Mouse (Mus musculus) limb, embryonic 15.5 days (tissue): ENCODE data around the gene Gm42421. TPM values are rescaled to one million over a fixed set of nuclear protein-coding genes. Genes with fewer than 3 reads are reported as not detected.

Source experiments
- ATAC-seq: fragments of 200-750 bp; cut with Nextera tagmentation; 2 replicates; pipeline ENCODE4 v1.8.0; 2017; ENCODE audit warnings: low read depth, moderate TSS enrichment; ENCODE audit not compliant: insufficient number of reproducible peaks, low FRiP score, low TSS enrichment
- H3K27ac ChIP-seq: fragments of 300-500 bp; sonication (generic); 2 replicates; pipeline ENCODE4 v1.5.1; 2015; ENCODE audit warnings: moderate library complexity, mild to moderate bottlenecking, inconsistent platforms
- H3K27me3 ChIP-seq: fragments of 300-500 bp; sonication (generic); 2 replicates; pipeline ENCODE4 v1.6.1; 2015; ENCODE audit warnings: inconsistent platforms
- H3K36me3 ChIP-seq: fragments of 300-500 bp; sonication (generic); 2 replicates; pipeline ENCODE4 v1.6.1; 2015; ENCODE audit warnings: inconsistent platforms
- H3K4me1 ChIP-seq: fragments of 300-500 bp; sonication (generic); 2 replicates; pipeline ENCODE4 v1.6.1; 2015; ENCODE audit warnings: inconsistent platforms
- H3K4me2 ChIP-seq: fragments of 300-500 bp; sonication (generic); 2 replicates; pipeline ENCODE4 v1.6.1; 2015; ENCODE audit warnings: mild to moderate bottlenecking, inconsistent platforms
- H3K4me3 ChIP-seq: fragments of 300-500 bp; sonication (generic); 2 replicates; pipeline ENCODE4 v1.5.1; 2015; ENCODE audit warnings: mild to moderate bottlenecking, inconsistent platforms
- H3K9ac ChIP-seq: fragments of 300-500 bp; sonication (generic); 2 replicates; pipeline ENCODE4 v1.6.1; 2015; ENCODE audit warnings: inconsistent platforms
- H3K9me3 ChIP-seq: fragments of 300-500 bp; sonication (generic); 2 replicates; pipeline ENCODE4 v1.6.1; 2016; ENCODE audit warnings: inconsistent platforms
- WGBS: fragments of 180-500 bp; shearing (Covaris S2); methylation state at CpG from one replicate; pipeline ENCODE4 v1.1.7; 2015; 5-methylcytosine and 5-hydroxymethylcytosine counted together
- polyA plus RNA-seq: library from polyadenylated mRNA; unstranded; fragments of >200 nt; fragmentation: Nextera tagmentation; extraction: Ambion mirVana; gene quantifications from 2 replicates; pipeline ENCODE4 v1.2.1, GENCODE M21; 2015

Gene Gm42421
- 0.70 and 0.72 TPM in 2 replicates for polyA plus RNA-seq

DNA sequence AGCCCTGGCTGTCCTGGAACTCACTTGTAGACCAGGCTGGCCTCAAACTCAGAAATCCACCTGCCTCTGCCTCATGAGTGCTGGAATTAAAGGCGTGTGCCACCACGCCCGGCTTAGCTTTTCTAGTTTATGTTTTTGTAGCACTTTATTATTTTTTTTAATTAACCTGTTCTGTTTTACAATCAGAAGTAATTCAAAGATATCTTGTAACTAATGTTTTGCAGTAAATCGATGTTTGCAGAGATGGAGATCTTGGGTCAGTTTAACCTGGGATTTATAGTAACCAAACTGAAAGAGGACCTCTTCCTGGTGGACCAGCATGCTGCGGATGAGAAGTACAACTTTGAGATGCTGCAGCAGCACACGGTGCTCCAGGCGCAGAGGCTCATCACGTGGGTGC lies at the start of gene Gm42421:
Gene Gm42421 (plus strand): TSS at position 301 of the 400 bp plus-strand sequence.
- WGBS = 95% methylated on average over 8 of the region's 8 CpGs
- Histone ChIP-seq H3K36me3 (peaks cover 83% of the 10 kb centered on the region), H3K27ac (no peak within 1 kb of the TSS), H3K9me3 (no peaks in the 10 kb centered on the region), H3K4me3 (no peak within 1 kb of the TSS), H3K4me1 (peaks cover 3% of the 10 kb centered on the region; the same call in 1 of the 2 replicates), H3K9ac (no peak within 1 kb of the TSS), H3K4me2 (no peak within 1 kb of the TSS), H3K27me3 (no peaks in the 10 kb centered on the region)
- no peak for ATAC-seq

DNA sequence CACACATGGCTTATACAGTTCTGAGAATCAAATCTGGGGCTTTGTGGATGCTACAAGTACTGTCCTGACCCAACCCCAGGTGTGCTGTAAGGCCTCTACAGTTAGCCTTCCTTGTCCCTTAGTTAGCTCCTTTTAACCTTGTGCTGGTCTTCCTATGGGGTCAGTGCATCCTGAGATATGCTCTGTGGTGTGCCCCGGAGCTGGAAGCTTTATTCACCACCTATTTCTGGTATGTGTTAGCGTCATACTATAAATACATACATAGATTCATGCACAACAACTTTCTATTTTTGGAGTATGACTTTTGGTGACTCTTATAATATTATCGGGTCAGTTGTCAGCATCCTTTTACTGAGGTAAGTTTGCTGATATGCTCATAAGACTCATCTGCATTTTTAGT lies 42.7 kb upstream of the Gm42421 start:
- no peaks in the 10 kb centered on the region for H3K27me3 ChIP-seq
- no peak overlapping the region for H3K9ac ChIP-seq
- H3K4me1 ChIP-seq = no peaks in the 10 kb centered on the region
- no peak for ATAC-seq
- no peak overlapping the region for H3K4me2 ChIP-seq
- H3K27ac ChIP-seq = peak overlapping the region; percentile 13; the same call in 1 of the 2 replicates
- H3K4me3 ChIP-seq = no peak overlapping the region
- WGBS = 89% methylated on average over 3 of the region's 3 CpGs
- H3K36me3 ChIP-seq = peaks cover 89% of the 10 kb centered on the region
- 0 out of 2 replicates have a peak, but pooled peaks cover 6% of the 10 kb centered on the region for H3K9me3 ChIP-seq

DNA sequence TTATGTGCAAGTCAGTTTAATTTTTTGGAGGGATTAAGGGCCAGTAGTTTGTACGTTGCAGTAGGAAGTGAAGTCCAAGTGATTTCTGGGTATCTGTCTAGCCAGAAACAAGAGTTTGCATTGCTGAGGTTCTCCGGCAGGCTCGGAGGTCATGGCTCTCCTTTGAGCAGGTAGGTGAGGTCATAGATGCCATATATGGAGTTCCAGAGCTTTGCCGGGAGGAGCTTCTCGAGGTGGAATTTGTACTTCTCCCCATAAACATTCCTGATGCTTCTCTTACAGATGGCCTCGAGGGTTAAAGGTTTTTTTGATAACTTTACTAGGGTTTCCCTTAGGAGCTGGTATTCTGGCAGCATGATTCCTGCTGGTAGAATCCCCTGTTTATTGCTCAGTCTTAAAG lies 37.2 kb upstream of the Gm42421 start:
- no peak for ATAC-seq
- Histone ChIP-seq H3K27ac (no peak overlapping the region), H3K4me3 (no peak overlapping the region), H3K9me3 (0 out of 2 replicates have a peak, but pooled peaks cover 5% of the 10 kb centered on the region), H3K9ac (no peak overlapping the region), H3K36me3 (peaks cover 59% of the 10 kb centered on the region), H3K27me3 (no peaks in the 10 kb centered on the region), H3K4me1 (no peaks in the 10 kb centered on the region), H3K4me2 (no peak overlapping the region)
- WGBS = 47% methylated on average over 6 of the region's 6 CpGs

DNA sequence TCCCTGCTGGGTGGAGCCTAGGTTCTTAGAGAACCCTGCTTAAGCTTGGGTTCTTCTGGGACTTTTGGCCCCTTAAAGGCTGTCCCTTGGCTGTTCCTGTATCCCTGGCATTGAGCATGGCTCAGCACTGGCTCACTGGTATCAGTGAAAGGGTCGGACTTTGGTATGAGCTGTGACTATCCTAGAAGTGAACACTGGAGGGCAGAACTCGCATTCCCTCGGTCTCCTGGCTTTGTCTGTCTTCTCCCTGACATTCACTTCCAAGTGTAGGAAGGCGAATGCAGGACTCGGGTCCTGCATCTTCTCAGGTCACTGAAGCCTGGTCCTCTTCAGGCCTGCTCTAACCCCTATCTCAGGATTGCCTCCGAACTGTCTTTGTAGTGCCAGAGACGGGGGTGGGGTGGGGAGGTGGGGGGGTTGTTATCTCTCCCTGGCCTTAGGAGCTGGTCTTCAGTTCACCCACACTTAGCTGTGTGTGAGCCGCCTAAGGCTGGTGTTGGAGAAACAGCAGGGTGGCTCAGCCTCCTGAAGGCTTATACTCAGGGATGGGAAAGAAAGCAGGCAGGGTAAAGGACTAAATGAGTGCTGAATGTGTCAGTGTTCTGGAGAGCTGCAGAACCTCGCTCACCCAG lies 35.6 kb upstream of the Gm42421 start:
- Histone ChIP-seq H3K27ac (no peak overlapping the region), H3K27me3 (no peaks in the 10 kb centered on the region), H3K9ac (no peak overlapping the region), H3K36me3 (peaks cover 53% of the 10 kb centered on the region), H3K4me1 (no peaks in the 10 kb centered on the region), H3K4me2 (no peak overlapping the region), H3K9me3 (no peaks in the 10 kb centered on the region), H3K4me3 (no peak overlapping the region)
- 76% methylated on average over 9 of the region's 9 CpGs for WGBS
- ATAC-seq = no peak

DNA sequence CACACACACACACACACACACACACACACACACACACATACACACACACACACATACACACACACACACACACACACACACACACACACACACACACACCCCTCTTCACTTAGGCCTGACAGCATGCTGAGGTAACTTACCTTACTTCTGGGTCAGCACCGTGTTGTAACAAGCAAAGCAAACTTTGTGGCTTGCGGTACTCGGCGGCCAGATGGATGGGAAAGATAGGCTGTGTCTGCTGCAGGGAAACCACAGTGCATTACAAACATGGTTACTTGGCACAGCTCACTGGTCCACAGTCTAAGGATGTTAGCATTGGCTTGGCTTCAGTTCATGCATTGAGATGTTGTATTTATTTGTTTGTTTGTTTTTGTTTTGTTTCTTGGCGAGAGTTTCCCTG lies 34.6 kb upstream of the Gm42421 start:
- Histone ChIP-seq H3K4me1 (no peaks in the 10 kb centered on the region), H3K4me3 (no peak overlapping the region), H3K27me3 (no peaks in the 10 kb centered on the region), H3K9me3 (no peaks in the 10 kb centered on the region), H3K36me3 (peaks cover 53% of the 10 kb centered on the region), H3K4me2 (no peak overlapping the region), H3K27ac (no peak overlapping the region), H3K9ac (no peak overlapping the region)
- no peak for ATAC-seq
- 65% methylated on average over 5 of the region's 5 CpGs for WGBS

DNA sequence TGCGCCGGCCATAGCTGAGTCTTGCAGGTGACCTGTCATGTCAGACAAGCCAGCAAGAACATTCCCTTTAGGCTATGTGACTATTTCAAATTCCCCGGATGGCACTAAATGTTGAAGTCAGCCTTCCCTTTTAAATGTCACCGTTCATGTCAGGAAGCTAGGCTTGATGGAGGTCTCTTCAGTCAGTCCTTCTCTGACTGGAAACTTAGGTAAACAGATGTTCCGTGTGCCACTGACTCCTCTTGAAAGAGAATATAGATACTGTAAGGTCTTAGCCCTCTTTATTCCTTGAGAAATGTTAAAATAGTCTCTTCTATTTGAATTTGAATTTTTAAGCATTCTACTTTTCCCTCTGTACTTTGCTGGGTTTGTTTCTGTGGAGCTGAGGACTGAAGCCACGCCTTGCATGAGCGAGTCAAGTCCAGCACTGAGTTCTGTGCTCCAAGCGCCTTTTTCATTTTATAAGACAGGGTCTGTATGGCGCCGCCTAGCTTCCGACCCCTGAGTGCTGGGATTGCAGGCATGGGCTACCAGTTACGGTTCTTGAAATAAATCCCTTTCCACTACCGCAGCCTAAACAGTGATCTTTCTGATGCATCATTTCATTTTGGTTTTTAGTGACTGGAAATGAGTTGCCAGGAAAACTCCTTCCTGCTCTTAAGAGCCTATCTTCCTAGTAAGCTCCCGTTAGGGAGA lies 30.2 kb upstream of the Gm42421 start, which contains the start of gene Ankrd61:
Gene Ankrd61 (minus strand): TSS at position 51 of the 696 bp plus-strand sequence.
- WGBS = 88% methylated on average over 14 of the region's 14 CpGs
- no peak within 1 kb of the TSS for H3K27ac ChIP-seq
- H3K9ac ChIP-seq = no peak within 1 kb of the TSS
- H3K4me1 ChIP-seq = no peaks in the 10 kb centered on the region
- no peaks in the 10 kb centered on the region for H3K9me3 ChIP-seq
- no peak within 1 kb of the TSS for H3K4me3 ChIP-seq
- H3K36me3 ChIP-seq = peaks cover 61% of the 10 kb centered on the region
- ATAC-seq = no peak
- no peak within 1 kb of the TSS for H3K4me2 ChIP-seq
- no peaks in the 10 kb centered on the region for H3K27me3 ChIP-seq

DNA sequence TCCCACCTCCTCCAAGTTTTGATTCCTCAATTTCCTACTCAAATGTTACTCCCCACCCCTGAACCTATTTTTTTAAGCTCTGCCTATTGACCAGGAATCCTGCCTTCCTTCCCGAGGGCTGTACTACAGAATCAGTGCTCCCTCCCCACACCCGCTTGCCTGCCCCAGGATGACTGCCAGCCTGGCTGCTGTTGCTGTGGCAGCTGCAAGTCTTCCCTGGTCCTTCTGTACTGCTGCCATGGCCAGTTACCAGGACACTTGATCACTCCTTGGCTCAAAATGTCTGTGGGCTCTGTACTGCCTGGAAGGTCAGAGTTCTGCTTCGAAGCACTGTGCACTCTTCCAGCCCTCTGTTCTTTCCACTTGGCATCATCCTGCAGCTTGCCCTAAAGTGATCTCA lies 25.9 kb upstream of the Gm42421 start:
- Histone ChIP-seq H3K4me1 (no peaks in the 10 kb centered on the region), H3K36me3 (peaks cover 85% of the 10 kb centered on the region), H3K27ac (no peak overlapping the region), H3K4me3 (no peak overlapping the region), H3K4me2 (no peak overlapping the region), H3K9me3 (no peaks in the 10 kb centered on the region), H3K9ac (no peak overlapping the region), H3K27me3 (no peaks in the 10 kb centered on the region)
- ATAC-seq = no peak
- 90% methylated on average over 3 of the region's 3 CpGs for WGBS

DNA sequence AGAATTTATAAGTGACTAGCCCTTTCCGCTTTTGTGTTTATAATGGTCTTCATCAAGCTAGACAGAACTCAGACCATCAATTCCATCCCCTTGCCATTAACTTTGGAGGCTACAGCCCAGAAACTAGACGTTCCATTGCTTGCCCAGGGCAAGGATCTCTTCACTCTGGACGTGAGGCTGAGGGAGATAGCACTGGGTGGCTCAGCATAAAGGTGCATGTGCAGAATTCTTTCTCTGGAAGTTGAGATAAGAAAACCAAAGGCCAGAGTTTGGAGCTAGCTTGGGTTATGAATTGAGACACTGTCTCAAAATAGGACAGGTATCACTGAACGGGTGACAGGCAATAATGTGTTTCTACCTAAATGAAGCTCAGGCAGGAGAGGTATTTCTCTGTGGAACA lies 24.2 kb upstream of the Gm42421 start:
- Histone ChIP-seq H3K27me3 (no peaks in the 10 kb centered on the region), H3K4me2 (no peak overlapping the region), H3K4me1 (peaks cover 13% of the 10 kb centered on the region), H3K36me3 (peaks cover 69% of the 10 kb centered on the region), H3K9ac (no peak overlapping the region), H3K4me3 (no peak overlapping the region), H3K9me3 (no peaks in the 10 kb centered on the region), H3K27ac (no peak overlapping the region)
- WGBS = 90% methylated on average over 4 of the region's 4 CpGs
- ATAC-seq = no peak

DNA sequence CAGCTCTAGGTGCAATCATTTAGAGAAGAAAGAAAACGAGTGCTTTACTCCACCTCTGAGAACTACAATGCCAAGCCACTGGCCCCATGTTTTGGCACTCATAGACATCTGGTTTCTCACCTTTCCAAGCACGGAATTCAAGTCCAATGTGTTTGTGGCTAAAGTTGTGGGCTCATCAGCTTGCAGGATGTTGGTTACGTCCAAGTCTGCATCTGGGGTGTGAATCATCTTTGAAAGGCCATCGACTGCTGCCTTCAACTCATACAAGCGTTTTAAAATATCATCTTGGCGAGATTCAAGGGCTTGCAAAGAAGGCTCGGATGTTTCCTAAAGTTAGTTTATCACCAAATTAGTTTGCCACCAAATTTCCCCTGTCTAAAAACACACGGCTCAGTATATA lies 21.5 kb upstream of the Gm42421 start:
- no peak overlapping the region for H3K4me3 ChIP-seq

DNA sequence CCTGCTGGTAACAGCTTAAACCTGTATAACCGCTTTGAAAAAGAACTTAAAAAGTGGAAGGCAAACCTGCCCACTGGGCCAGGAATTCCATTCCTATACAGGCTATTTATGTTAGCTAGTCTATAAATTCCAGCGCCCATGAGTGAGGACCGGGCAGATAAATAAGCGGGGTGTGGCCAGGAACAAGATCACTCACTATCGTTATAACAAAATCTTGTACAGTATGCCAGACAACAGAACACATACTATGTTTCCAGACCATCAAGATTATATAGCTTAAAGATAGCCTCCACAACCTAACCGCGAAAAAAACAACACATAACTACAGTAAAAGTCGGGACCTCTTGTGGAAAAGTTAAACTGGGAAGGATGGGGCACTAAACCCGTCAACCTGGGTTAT lies 19.0 kb upstream of the Gm42421 start:
- peaks cover 26% of the 10 kb centered on the region for H3K36me3 ChIP-seq
- H3K9ac ChIP-seq = peak overlapping the region; percentile 48
- no peaks in the 10 kb centered on the region for H3K27me3 ChIP-seq
- peak overlapping the region; percentile 69 for H3K4me3 ChIP-seq
- ATAC-seq = no peak
- H3K4me2 ChIP-seq = peak overlapping the region; percentile 59
- H3K27ac ChIP-seq = peak overlapping the region; percentile 92
- no peaks in the 10 kb centered on the region for H3K9me3 ChIP-seq
- H3K4me1 ChIP-seq = peaks cover 25% of the 10 kb centered on the region
- WGBS = 1% methylated on average over 9 of the region's 9 CpGs

More for the DNA sequence above, 21.5 kb upstream of the Gm42421 start:
- Histone ChIP-seq H3K4me2 (no peak overlapping the region), H3K4me1 (peaks cover 25% of the 10 kb centered on the region), H3K27ac (no peak overlapping the region), H3K36me3 (peaks cover 45% of the 10 kb centered on the region), H3K9me3 (no peaks in the 10 kb centered on the region), H3K27me3 (no peaks in the 10 kb centered on the region), H3K9ac (no peak overlapping the region)
- 83% methylated on average over 8 of the region's 8 CpGs for WGBS
- no peak for ATAC-seq

DNA sequence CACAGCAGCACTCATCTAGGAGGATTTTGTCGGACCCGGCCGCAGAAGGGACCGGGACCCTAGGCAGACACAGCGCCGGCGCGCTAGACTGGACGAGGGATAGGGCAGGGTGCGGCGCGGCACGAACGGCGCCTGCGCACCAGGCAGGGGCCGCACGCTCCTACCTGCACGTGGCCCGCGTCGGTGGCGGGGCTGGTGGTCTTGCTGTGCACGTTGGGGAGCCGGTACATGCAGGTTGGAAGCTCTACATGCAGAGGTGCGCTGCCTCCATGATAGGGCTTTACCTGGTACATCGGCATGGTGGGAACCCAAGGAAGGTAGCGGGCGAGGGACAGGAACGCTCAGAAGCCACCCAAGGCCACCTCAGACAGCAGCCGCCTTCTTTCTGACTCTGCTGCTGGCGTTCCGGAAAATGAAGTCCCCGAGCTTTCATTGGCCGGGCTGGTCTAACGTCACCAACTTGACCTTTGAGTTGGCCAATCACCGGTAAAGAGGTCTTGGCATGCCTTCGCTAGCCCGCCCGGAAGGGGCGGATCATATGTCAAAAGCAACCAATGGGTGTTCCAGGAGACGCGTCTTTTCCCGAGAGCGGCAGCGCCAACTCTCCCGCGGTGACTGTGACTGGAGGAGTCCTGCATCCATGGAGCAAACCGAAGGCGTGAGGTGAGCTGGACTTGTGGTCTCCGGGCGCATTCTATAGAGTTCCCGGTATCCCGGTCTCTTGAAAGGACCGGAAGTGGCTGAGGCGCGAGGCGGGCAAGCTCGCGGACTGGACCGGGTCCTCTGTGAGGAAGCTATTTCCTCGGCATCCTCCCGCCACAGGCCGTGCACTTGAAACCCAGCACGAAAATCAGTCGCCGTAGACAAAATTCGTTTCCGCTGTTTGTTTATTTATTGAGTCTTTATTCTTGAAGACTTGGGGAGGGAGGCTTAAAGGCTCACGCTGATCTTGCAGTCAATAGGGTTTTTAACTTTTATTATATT lies 18.3 kb upstream of the Gm42421 start, which contains the start of the genes Aimp2 and Pms2:
Gene Aimp2 (minus strand): TSS at position 431 of the 984 bp plus-strand sequence.
Gene Pms2 (plus strand): TSS at position 548 of the 984 bp plus-strand sequence.
- H3K9ac ChIP-seq = peak within 1 kb of the TSS; percentile 48
- no peaks in the 10 kb centered on the region for H3K27me3 ChIP-seq
- H3K4me3 ChIP-seq = peak within 1 kb of the TSS; percentile 69
- peak within 1 kb of the TSS; percentile 59 for H3K4me2 ChIP-seq
- under 1% methylated on average over 70 of the region's 70 CpGs for WGBS
- H3K36me3 ChIP-seq = peaks cover 23% of the 10 kb centered on the region
- ATAC-seq = peak; percentile 98
- H3K9me3 ChIP-seq = no peaks in the 10 kb centered on the region
- H3K4me1 ChIP-seq = peaks cover 25% of the 10 kb centered on the region
- H3K27ac ChIP-seq = peak within 1 kb of the TSS; percentile 92
